Mouse (Mus musculus) midbrain, embryonic 11.5 days (tissue): ENCODE measurements around the gene Sf3a1. TPM values are rescaled to one million over a fixed set of nuclear protein-coding genes. Genes with fewer than 3 reads are reported as not detected.

ENCODE experiments used
- ATAC-seq: fragments of 200-750 bp; cut with Nextera tagmentation; 2 replicates; pipeline ENCODE4 v1.8.0; 2017; ENCODE audit warnings: moderate TSS enrichment, moderate library complexity; ENCODE audit not compliant: low FRiP score
- DNase-seq: peaks from one replicate; pipeline ENCODE4 v3.0.0; 2015; ENCODE audit warnings: low spot score; ENCODE audit errors: missing footprints
- H3K27ac ChIP-seq: fragments of 300-500 bp; sonication (generic); 2 replicates; pipeline ENCODE4 v1.5.1; 2014; ENCODE audit warnings: low read depth, low read length
- H3K27me3 ChIP-seq: fragments of 300-500 bp; sonication (generic); 2 replicates; pipeline ENCODE4 v1.6.1; 2014; ENCODE audit warnings: mild to moderate bottlenecking, low read length, moderate library complexity, mixed read lengths; ENCODE audit not compliant: control insufficient read depth, insufficient read depth
- H3K36me3 ChIP-seq: fragments of 300-500 bp; sonication (generic); 2 replicates; pipeline ENCODE4 v1.6.1; 2014; ENCODE audit warnings: mild to moderate bottlenecking, low read length, moderate library complexity, mixed read lengths; ENCODE audit not compliant: control insufficient read depth, insufficient read depth
- H3K4me1 ChIP-seq: fragments of 300-500 bp; sonication (generic); 2 replicates; pipeline ENCODE4 v1.6.1; 2014; ENCODE audit warnings: low read length; ENCODE audit not compliant: control insufficient read depth, insufficient read depth
- H3K4me2 ChIP-seq: fragments of 300-500 bp; sonication (generic); 2 replicates; pipeline ENCODE4 v1.6.1; 2014; ENCODE audit warnings: mild to moderate bottlenecking, moderate library complexity
- H3K4me3 ChIP-seq: fragments of 300-500 bp; sonication (generic); 2 replicates; pipeline ENCODE4 v1.5.1; 2014; ENCODE audit warnings: low read depth, low read length
- H3K9ac ChIP-seq: fragments of 300-500 bp; sonication (generic); 2 replicates; pipeline ENCODE4 v1.6.1; 2014; ENCODE audit warnings: low read length
- H3K9me3 ChIP-seq: fragments of 300-500 bp; sonication (generic); 2 replicates; pipeline ENCODE4 v1.6.1; 2016; ENCODE audit warnings: low read length; ENCODE audit not compliant: control insufficient read depth
- WGBS: fragments of 180-500 bp; shearing (Covaris S2); extraction: QIAGEN DNeasy Blood & Tissue Kit; methylation state at CpG from one replicate; pipeline ENCODE4 v1.1.7; 2014; 5-methylcytosine and 5-hydroxymethylcytosine counted together
- polyA plus RNA-seq: library from polyadenylated mRNA; unstranded; fragments of >200 nt; fragmentation: Nextera tagmentation; extraction: Ambion mirVana; gene quantifications from 2 replicates; pipeline ENCODE4 v1.2.1, GENCODE M21; 2014

The Sf3a1 gene
- polyA plus RNA-seq, 1 experiment from 2014 or later = 93.6 TPM

GRCm38 (mm10) chr11:4117372-4118071, 42.6 kb upstream of the Sf3a1 start:
- WGBS = 35% methylated on average over 3 of the region's 3 CpGs
- H3K4me1 ChIP-seq = no peaks in the 10 kb centered on the region
- 0 out of 2 replicates have a peak, but pooled peaks cover 2% of the 10 kb centered on the region for H3K27me3 ChIP-seq
- H3K4me3 ChIP-seq = peak overlapping the region; percentile 56
- H3K4me2 ChIP-seq = peak overlapping the region; percentile 97
- H3K9me3 ChIP-seq = no peaks in the 10 kb centered on the region
- DNase-seq = no peak
- H3K9ac ChIP-seq = no peak overlapping the region; the same call in none of the 2 replicates
- ATAC-seq = no peak
- H3K36me3 ChIP-seq = no peaks in the 10 kb centered on the region
- no peak overlapping the region for H3K27ac ChIP-seq

GRCm38 (mm10) chr11:4118081-4118921, 41.8 kb upstream of the Sf3a1 start:
- Histone ChIP-seq H3K4me2 (peak overlapping the region; percentile 97), H3K4me3 (peak overlapping the region; percentile 56), H3K27me3 (0 out of 2 replicates have a peak, but pooled peaks cover 2% of the 10 kb centered on the region), H3K27ac (no peak overlapping the region), H3K9me3 (no peaks in the 10 kb centered on the region), H3K9ac (peak overlapping the region; percentile 76), H3K36me3 (no peaks in the 10 kb centered on the region), H3K4me1 (no peaks in the 10 kb centered on the region)
- WGBS = 3% methylated on average over 41 of the region's 41 CpGs
- peak; percentile 77 for ATAC-seq
- peak; percentile 97 for DNase-seq

- Histone ChIP-seq H3K4me2 (no peak overlapping the region), H3K4me3 (no peak overlapping the region), H3K4me1 (no peaks in the 10 kb centered on the region), H3K27ac (no peak overlapping the region), H3K27me3 (0 out of 2 replicates have a peak, but pooled peaks cover 2% of the 10 kb centered on the region), H3K36me3 (no peaks in the 10 kb centered on the region), H3K9ac (no peak overlapping the region), H3K9me3 (no peaks in the 10 kb centered on the region)
- WGBS = 83% methylated on average over 5 of the region's 5 CpGs
- DNase-seq (no peak), ATAC-seq (no peak)
Measured at GRCm38 (mm10) chr11:4119635-4120034, 40.5 kb upstream of the Sf3a1 start.

- Histone ChIP-seq H3K27ac (no peak overlapping the region), H3K36me3 (no peaks in the 10 kb centered on the region), H3K4me2 (no peak overlapping the region), H3K9me3 (peaks cover 3% of the 10 kb centered on the region; the same call in 1 of the 2 replicates), H3K4me1 (no peaks in the 10 kb centered on the region), H3K4me3 (no peak overlapping the region), H3K9ac (no peak overlapping the region), H3K27me3 (0 out of 2 replicates have a peak, but pooled peaks cover 2% of the 10 kb centered on the region)
- DNase-seq (no peak), ATAC-seq (no peak)
- 76% methylated on average over 3 of the region's 3 CpGs for WGBS
Measured at GRCm38 (mm10) chr11:4121691-4122090, 38.5 kb upstream of the Sf3a1 start.

- Histone ChIP-seq H3K27ac (no peak overlapping the region), H3K9ac (no peak overlapping the region), H3K4me1 (no peaks in the 10 kb centered on the region), H3K9me3 (peaks cover 3% of the 10 kb centered on the region; the same call in 1 of the 2 replicates), H3K27me3 (0 out of 2 replicates have a peak, but pooled peaks cover 2% of the 10 kb centered on the region), H3K4me3 (no peak overlapping the region), H3K4me2 (no peak overlapping the region), H3K36me3 (no peaks in the 10 kb centered on the region)
- ATAC-seq (no peak), DNase-seq (no peak)
- 82% methylated on average over 5 of the region's 5 CpGs for WGBS
Measured at GRCm38 (mm10) chr11:4122226-4122625, 37.9 kb upstream of the Sf3a1 start.

- WGBS = 71% methylated on average over 10 of the region's 10 CpGs
- 0 out of 2 replicates have a peak, but pooled peaks cover under 1% of the 10 kb centered on the region for H3K27me3 ChIP-seq
Measured at GRCm38 (mm10) chr11:4122742-4123579, 37.2 kb upstream of the Sf3a1 start, which contains the start of gene Sec14l2. Gene Sec14l2 (minus strand): TSS chr11:4123415.

GRCm38 (mm10) chr11:4123922-4124321, 36.2 kb upstream of the Sf3a1 start:
- H3K9ac ChIP-seq = no peak overlapping the region
- H3K4me1 ChIP-seq = no peaks in the 10 kb centered on the region
- ATAC-seq (no peak), DNase-seq (no peak)
- H3K36me3 ChIP-seq = no peaks in the 10 kb centered on the region
- H3K4me2 ChIP-seq = no peak overlapping the region
- 64% methylated on average over 5 of the region's 5 CpGs for WGBS
- no peaks in the 10 kb centered on the region for H3K27me3 ChIP-seq
- peaks cover 3% of the 10 kb centered on the region; the same call in 1 of the 2 replicates for H3K9me3 ChIP-seq
- no peak overlapping the region for H3K27ac ChIP-seq
- no peak overlapping the region for H3K4me3 ChIP-seq

More at GRCm38 (mm10) chr11:4122742-4123579, 37.2 kb upstream of the Sf3a1 start, which contains the start of gene Sec14l2:
- Histone ChIP-seq H3K4me3 (no peak within 1 kb of the TSS), H3K4me2 (no peak within 1 kb of the TSS), H3K36me3 (no peaks in the 10 kb centered on the region), H3K9me3 (peaks cover 3% of the 10 kb centered on the region; the same call in 1 of the 2 replicates), H3K9ac (no peak within 1 kb of the TSS), H3K4me1 (no peaks in the 10 kb centered on the region), H3K27ac (no peak within 1 kb of the TSS)
- ATAC-seq (no peak), DNase-seq (no peak)

- DNase-seq (no peak), ATAC-seq (no peak)
- no peak overlapping the region for H3K27ac ChIP-seq
- H3K27me3 ChIP-seq = no peaks in the 10 kb centered on the region
- H3K4me3 ChIP-seq = no peak overlapping the region
- peaks cover 3% of the 10 kb centered on the region; the same call in 1 of the 2 replicates for H3K9me3 ChIP-seq
- H3K9ac ChIP-seq = no peak overlapping the region
- H3K4me1 ChIP-seq = peaks cover 2% of the 10 kb centered on the region; the same call in 1 of the 2 replicates
- 94% methylated on average over 1 of the region's 1 CpGs for WGBS
- H3K36me3 ChIP-seq = no peaks in the 10 kb centered on the region
- H3K4me2 ChIP-seq = no peak overlapping the region
Measured at GRCm38 (mm10) chr11:4127059-4127458, 33.1 kb upstream of the Sf3a1 start.
